22 mouse cellular contexts compared by ENCODE assay signal in the genomic region with DNA sequence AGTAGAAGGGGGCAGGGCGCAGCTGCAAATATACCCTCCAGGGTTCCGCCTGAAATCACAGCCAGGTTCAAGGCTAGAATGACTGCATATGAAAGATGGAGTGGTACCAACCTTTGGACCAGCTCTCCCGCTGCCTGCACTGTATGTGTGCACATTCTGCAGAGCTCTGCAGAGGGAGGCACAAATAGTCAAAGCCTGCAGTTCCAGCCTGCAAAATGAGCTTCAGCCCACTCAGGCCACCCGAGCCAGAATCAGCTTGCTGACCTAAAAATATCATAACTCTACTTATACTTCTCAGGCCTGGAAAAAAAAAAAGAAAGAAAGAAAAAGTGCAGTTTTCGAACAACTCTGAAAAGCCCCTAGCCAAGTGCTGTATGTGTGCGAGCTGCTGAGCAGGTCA. TPM values are rescaled to one million over a fixed set of nuclear protein-coding genes. Genes with fewer than 3 reads are reported as not detected.
A peak's percentile ranks its signal among the peaks of the same experiment; 100 is the strongest.
DNase-seq lines count a peak whose midpoint lies in the region; ATAC-seq and TF ChIP-seq lines count a peak whose summit lies in the region.
"Had no signal": no experiment of that assay in that cellular context is flagged by ENCODE, and none has a peak within 500 bp of the region (broad histone marks: within the 10 kb centered on the region; RNA-seq: fewer than 3 reads in every experiment).

No protein-coding gene starts in this region.

- peaks cover 27% of the 10 kb centered on the region for H3K4me1 ChIP-seq in olfactory bulb, adult 2 months (ENCODE audit: control insufficient read depth, insufficient read depth, low read length)
- H3K4me1 ChIP-seq in forebrain, embryonic 16.5 days (replicated peaks; ENCODE audit: control insufficient read depth, insufficient read depth, low read length) = peaks cover 9% of the 10 kb centered on the region; the same call in 1 of the 2 replicates
- H3K4me1 ChIP-seq: embryonic facial prominence, embryonic 10.5 days; heart, embryonic 15.5 days had no signal

- no peak for DNase-seq in layer of hippocampus, adult 2 months (ENCODE audit: low spot score in 2 of 2)
- no peak for DNase-seq in layer of hippocampus, adult 8-10 months (ENCODE audit: low spot score in 2 of 2)
- DNase-seq in left cerebral cortex, postnatal 36 days (ENCODE audit: low spot score in 2 of 2) = peak; percentile 39 to 45
- no peak for DNase-seq in left cerebral cortex, postnatal 10 days (ENCODE audit: extremely low spot score in 1 of 2, low spot score in 2 of 2)
- DNase-seq in brain, adult 2 months (ENCODE audit: low read depth, low spot score) = peak; percentile 74
- DNase-seq: adrenal gland, adult 2 months; adrenal gland, postnatal 25 days; cerebellum, adult 2 months; cerebellum, postnatal 10 days; gastrocnemius, adult 2 months; gastrocnemius, postnatal 25 days; heart, adult 11 months; heart, postnatal 14 days had no signal

- no peaks in the 10 kb centered on the region for H3K9me3 ChIP-seq in forebrain, embryonic 16.5 days (ENCODE audit: control insufficient read depth, low read length)
- H3K9me3 ChIP-seq: embryonic facial prominence, embryonic 10.5 days; forebrain, embryonic 13.5 days; heart, embryonic 15.5 days; hindbrain, embryonic 13.5 days had no signal

- H3K27ac ChIP-seq in layer of hippocampus, adult 2 months = peak overlapping the region; percentile 46; the same call in 1 of the 2 replicates
- H3K27ac ChIP-seq in olfactory bulb, adult 2 months (ENCODE audit: insufficient read depth, low read depth, low read length) = 0 out of 2 replicates have a peak overlapping the region, but pooled peaks have one; percentile 15
- no peak overlapping the region for H3K27ac ChIP-seq in forebrain, embryonic 16.5 days (ENCODE audit: low read length)
- H3K27ac ChIP-seq: embryonic facial prominence, embryonic 10.5 days; forebrain, embryonic 13.5 days; gastrocnemius, adult 2 months; heart, embryonic 15.5 days; hindbrain, embryonic 13.5 days; hindbrain, postnatal 0 days had no signal

- no peaks in the 10 kb centered on the region for H3K36me3 ChIP-seq in forebrain, embryonic 16.5 days (ENCODE audit: control insufficient read depth, insufficient read depth)
- H3K36me3 ChIP-seq: embryonic facial prominence, embryonic 10.5 days; heart, embryonic 15.5 days had no signal

- H3K4me2 ChIP-seq in forebrain, embryonic 16.5 days (ENCODE audit: low read length) = no peak overlapping the region
- H3K4me2 ChIP-seq: forebrain, embryonic 13.5 days; heart, embryonic 11.5 days; heart, embryonic 15.5 days; hindbrain, embryonic 13.5 days had no signal

- no peak overlapping the region for H3K9ac ChIP-seq in forebrain, embryonic 16.5 days (replicated peaks; ENCODE audit: low read depth, low read length)
- H3K9ac ChIP-seq: forebrain, embryonic 13.5 days; heart, embryonic 15.5 days; hindbrain, embryonic 13.5 days had no signal

- intact Hi-C loops in left cerebral cortex, postnatal 36 days (cut with DNase I) = no loop called here
- intact Hi-C loops in left cerebral cortex, postnatal 10 days (cut with DNase I) = no loop called here

- TF ChIP-seq CTCF in layer of hippocampus, adult 2 months (conservative IDR thresholded peaks at IDR 0.05) = no peak
- no peak for TF ChIP-seq CTCF in olfactory bulb, adult 2 months (IDR thresholded peaks at IDR 0.05; ENCODE audit: insufficient read depth, low read depth, low read length)

- H3K4me3 ChIP-seq in layer of hippocampus, adult 2 months = no peak overlapping the region
- H3K4me3 ChIP-seq in olfactory bulb, adult 2 months (ENCODE audit: insufficient read depth, low read depth, low read length) = no peak overlapping the region
- H3K4me3 ChIP-seq in forebrain, embryonic 16.5 days (replicated peaks; ENCODE audit: low read length) = no peak overlapping the region
- H3K4me3 ChIP-seq: embryonic facial prominence, embryonic 10.5 days; forebrain, embryonic 13.5 days; gastrocnemius, adult 2 months; heart, embryonic 15.5 days; hindbrain, embryonic 13.5 days had no signal

- TF ChIP-seq POLR2A in olfactory bulb, adult 2 months (IDR thresholded peaks at IDR 0.05; ENCODE audit: insufficient read depth, low read depth, low read length) = no peak

- no peak for ATAC-seq in forebrain, embryonic 16.5 days
- ATAC-seq: forebrain, embryonic 13.5 days; hindbrain, postnatal 0 days had no signal

- H3K27me3 ChIP-seq in forebrain, embryonic 16.5 days (replicated peaks; ENCODE audit: control insufficient read depth, insufficient read depth, low read length) = no peaks in the 10 kb centered on the region
- H3K27me3 ChIP-seq: forebrain, embryonic 13.5 days; heart, embryonic 15.5 days; hindbrain, embryonic 13.5 days had no signal

- WGBS in olfactory bulb, adult 2 months = 53% methylated on average over 6 of the region's 6 CpGs
- 77% methylated on average over 6 of the region's 6 CpGs for WGBS in forebrain, embryonic 16.5 days

RNA-seq across cellular contexts. Expression of gene Vstm2b, which starts 23.2 kb away (rescaled TPM):
- total RNA-seq in layer of hippocampus, adult 2 months (2021) = 10 to 100 TPM; 71.2 to 71.9 TPM
- 10 to 100 TPM; 53.8 to 65.0 (median 60.4) TPM for total RNA-seq in layer of hippocampus, adult 8-10 months (2022)
- 10 to 100 TPM; 51.0 to 63.0 TPM for total RNA-seq in left cerebral cortex, postnatal 36 days (2021)
- 10 to 100 TPM; 67.4 to 76.1 TPM for total RNA-seq in left cerebral cortex, postnatal 10 days (2021)
- not detected in 2 replicates for polyA plus RNA-seq in olfactory bulb, adult 2 months (2012; ENCODE audit: insufficient read depth, insufficient read length, low replicate concordance, missing spikeins)
- 17.8 and 18.8 TPM in 2 replicates for polyA plus RNA-seq in forebrain, embryonic 16.5 days (2015; fragmentation: Nextera tagmentation; extraction: Ambion mirVana)
- total RNA-seq: hematopoietic stem cell, adult 5-6 weeks had no signal

Comparison
In these comparisons a context has a peak if more than half of its experiments do, and no peak if none do; other contexts are left out.
1. DNase-seq: peak in left cerebral cortex, postnatal 36 days (2 of 2) and brain, adult 2 months (single experiment); none in layer of hippocampus, adult 2 months (0 of 2), layer of hippocampus, adult 8-10 months (0 of 2) and left cerebral cortex, postnatal 10 days (0 of 2).